Mouse (Mus musculus) midbrain, embryonic 15.5 days (tissue): ENCODE measurements around the gene St3gal3. TPM values are rescaled to one million over a fixed set of nuclear protein-coding genes. Genes with fewer than 3 reads are reported as not detected.

ENCODE experiments used
- ATAC-seq: fragments of 200-750 bp; cut with Nextera tagmentation; replicated peaks from 2 replicates; pipeline ENCODE4 v1.8.0; 2017; ENCODE audit warnings: moderate TSS enrichment
- H3K27ac ChIP-seq: fragments of 300-500 bp; sonication (generic); 2 replicates; pipeline ENCODE4 v1.5.1; 2015; ENCODE audit warnings: mild to moderate bottlenecking, inconsistent platforms
- H3K27me3 ChIP-seq: fragments of 300-500 bp; sonication (generic); replicated peaks from 2 replicates; pipeline ENCODE4 v1.6.1; 2015; ENCODE audit warnings: inconsistent platforms
- H3K36me3 ChIP-seq: fragments of 300-500 bp; sonication (generic); replicated peaks from 2 replicates; pipeline ENCODE4 v1.6.1; 2015; ENCODE audit warnings: inconsistent platforms
- H3K4me1 ChIP-seq: fragments of 300-500 bp; sonication (generic); 2 replicates; pipeline ENCODE4 v1.6.1; 2015; ENCODE audit warnings: inconsistent platforms
- H3K4me2 ChIP-seq: fragments of 300-500 bp; sonication (generic); 2 replicates; pipeline ENCODE4 v1.6.1; 2015; ENCODE audit warnings: inconsistent platforms, mild to moderate bottlenecking, moderate library complexity
- H3K4me3 ChIP-seq: fragments of 300-500 bp; sonication (generic); 2 replicates; pipeline ENCODE4 v1.5.1; 2015; ENCODE audit warnings: mild to moderate bottlenecking, inconsistent platforms
- H3K9ac ChIP-seq: fragments of 300-500 bp; sonication (generic); 2 replicates; pipeline ENCODE4 v1.6.1; 2015; ENCODE audit warnings: mild to moderate bottlenecking, inconsistent platforms
- H3K9me3 ChIP-seq: fragments of 300-500 bp; sonication (generic); 2 replicates; pipeline ENCODE4 v1.6.1; 2016; ENCODE audit warnings: inconsistent platforms
- WGBS: fragments of 180-500 bp; shearing (Covaris S2); methylation state at CpG from one replicate; pipeline ENCODE4 v1.1.7; 2015; ENCODE audit warnings: mixed read lengths; 5-methylcytosine and 5-hydroxymethylcytosine counted together
- polyA plus RNA-seq: library from polyadenylated mRNA; unstranded; fragments of >200 nt; fragmentation: Nextera tagmentation; extraction: Ambion mirVana; gene quantifications from 2 replicates; pipeline ENCODE4 v1.2.1, GENCODE M21; 2015

The St3gal3 gene
- polyA plus RNA-seq, 1 experiment from 2014 or later, result 12.6 TPM

GRCm38 (mm10) chr4:118101497-118101896 is 33.2 kb downstream of the St3gal3 start:
- H3K4me2 ChIP-seq, result no peak overlapping the region
- H3K27me3 ChIP-seq, result no peaks in the 10 kb centered on the region
- H3K9ac ChIP-seq, result no peak overlapping the region
- 87% methylated on average over 6 of the region's 6 CpGs for whole genome bisulfite sequencing
- H3K9me3 ChIP-seq, result no peaks in the 10 kb centered on the region
- no peaks in the 10 kb centered on the region for H3K36me3 ChIP-seq
- no peak overlapping the region for H3K4me3 ChIP-seq
- H3K4me1 ChIP-seq, result no peaks in the 10 kb centered on the region; the same call in 1 of the 2 replicates
- ATAC-seq, result no peak
- H3K27ac ChIP-seq, result no peak overlapping the region

- no peaks in the 10 kb centered on the region for H3K9me3 ChIP-seq
- no peaks in the 10 kb centered on the region for H3K36me3 ChIP-seq
- H3K9ac ChIP-seq, result no peak overlapping the region
- H3K4me2 ChIP-seq, result no peak overlapping the region
- no peak overlapping the region for H3K27ac ChIP-seq
- H3K4me3 ChIP-seq, result no peak overlapping the region
- 86% methylated on average over 8 of the region's 8 CpGs for WGBS
- no peaks in the 10 kb centered on the region; the same call in 1 of the 2 replicates for H3K4me1 ChIP-seq
- no peak for ATAC-seq
- H3K27me3 ChIP-seq, result no peaks in the 10 kb centered on the region
Observed at GRCm38 (mm10) chr4:118099637-118100364, 34.9 kb downstream of the St3gal3 start.

GRCm38 (mm10) chr4:118098571-118098970 is 36.1 kb downstream of the St3gal3 start:
- Histone ChIP-seq H3K4me3 (no peak overlapping the region), H3K36me3 (no peaks in the 10 kb centered on the region), H3K27ac (no peak overlapping the region), H3K27me3 (no peaks in the 10 kb centered on the region), H3K4me2 (no peak overlapping the region), H3K9me3 (no peaks in the 10 kb centered on the region), H3K9ac (no peak overlapping the region), H3K4me1 (no peaks in the 10 kb centered on the region; the same call in 1 of the 2 replicates)
- no peak for ATAC-seq
- WGBS, result 94% methylated on average over 6 of the region's 6 CpGs

- ATAC-seq, result no peak
- Histone ChIP-seq H3K27ac (no peak overlapping the region), H3K9ac (no peak overlapping the region), H3K9me3 (no peaks in the 10 kb centered on the region), H3K4me1 (no peaks in the 10 kb centered on the region; the same call in 1 of the 2 replicates), H3K27me3 (no peaks in the 10 kb centered on the region), H3K4me2 (no peak overlapping the region), H3K4me3 (no peak overlapping the region), H3K36me3 (no peaks in the 10 kb centered on the region)
- 80% methylated on average over 6 of the region's 6 CpGs for WGBS
Observed at GRCm38 (mm10) chr4:118096069-118096468, 38.6 kb downstream of the St3gal3 start.

GRCm38 (mm10) chr4:118092784-118093457 is 41.8 kb downstream of the St3gal3 start:
- H3K27ac ChIP-seq, result no peak overlapping the region
- no peak overlapping the region for H3K4me2 ChIP-seq
- H3K4me3 ChIP-seq, result no peak overlapping the region
- no peaks in the 10 kb centered on the region for H3K27me3 ChIP-seq
- 96% methylated on average over 11 of the region's 11 CpGs for WGBS
- H3K9ac ChIP-seq, result no peak overlapping the region
- H3K36me3 ChIP-seq, result no peaks in the 10 kb centered on the region
- H3K9me3 ChIP-seq, result no peaks in the 10 kb centered on the region
- no peak for ATAC-seq
- H3K4me1 ChIP-seq, result no peaks in the 10 kb centered on the region; the same call in 1 of the 2 replicates

- no peaks in the 10 kb centered on the region for H3K27me3 ChIP-seq
- no peaks in the 10 kb centered on the region for H3K9me3 ChIP-seq
- H3K4me3 ChIP-seq, result no peak overlapping the region
- no peak overlapping the region for H3K9ac ChIP-seq
- no peak for ATAC-seq
- no peak overlapping the region for H3K27ac ChIP-seq
- 87% methylated on average over 11 of the region's 11 CpGs for WGBS
- H3K4me1 ChIP-seq, result no peaks in the 10 kb centered on the region
- H3K4me2 ChIP-seq, result no peak overlapping the region
- H3K36me3 ChIP-seq, result no peaks in the 10 kb centered on the region
Observed at GRCm38 (mm10) chr4:118090449-118090848, 44.3 kb downstream of the St3gal3 start.

- H3K4me2 ChIP-seq, result no peak overlapping the region
- H3K4me3 ChIP-seq, result no peak overlapping the region
- WGBS, result 61% methylated on average over 9 of the region's 9 CpGs
- H3K4me1 ChIP-seq, result no peaks in the 10 kb centered on the region
- ATAC-seq, result no peak
- no peaks in the 10 kb centered on the region for H3K36me3 ChIP-seq
- no peak overlapping the region for H3K9ac ChIP-seq
- no peak overlapping the region for H3K27ac ChIP-seq
- no peaks in the 10 kb centered on the region for H3K27me3 ChIP-seq
- no peaks in the 10 kb centered on the region for H3K9me3 ChIP-seq
Observed at GRCm38 (mm10) chr4:118089939-118090338, 44.8 kb downstream of the St3gal3 start.

- no peak overlapping the region for H3K4me3 ChIP-seq
- H3K9ac ChIP-seq, result no peak overlapping the region
- no peak for ATAC-seq
- no peaks in the 10 kb centered on the region for H3K36me3 ChIP-seq
- H3K27ac ChIP-seq, result no peak overlapping the region
- H3K4me2 ChIP-seq, result no peak overlapping the region
- no peaks in the 10 kb centered on the region for H3K4me1 ChIP-seq
- H3K27me3 ChIP-seq, result no peaks in the 10 kb centered on the region
- WGBS, result 85% methylated on average over 2 of the region's 2 CpGs
- H3K9me3 ChIP-seq, result no peaks in the 10 kb centered on the region
Observed at GRCm38 (mm10) chr4:118088771-118089170, 45.9 kb downstream of the St3gal3 start.

GRCm38 (mm10) chr4:118085025-118085424 is 49.7 kb downstream of the St3gal3 start:
- Histone ChIP-seq H3K36me3 (no peaks in the 10 kb centered on the region), H3K9me3 (no peaks in the 10 kb centered on the region), H3K9ac (no peak overlapping the region), H3K27me3 (no peaks in the 10 kb centered on the region), H3K4me1 (peaks cover 4% of the 10 kb centered on the region; the same call in 1 of the 2 replicates), H3K4me3 (no peak overlapping the region), H3K27ac (no peak overlapping the region), H3K4me2 (no peak overlapping the region)
- WGBS, result 68% methylated on average over 4 of the region's 4 CpGs
- ATAC-seq, result no peak

- no peaks in the 10 kb centered on the region for H3K27me3 ChIP-seq
- H3K4me3 ChIP-seq, result no peak overlapping the region
- H3K9ac ChIP-seq, result 0 out of 2 replicates have a peak overlapping the region, but pooled peaks have one; percentile 11
- peak; percentile 93 for ATAC-seq
- H3K27ac ChIP-seq, result no peak overlapping the region
- H3K9me3 ChIP-seq, result no peaks in the 10 kb centered on the region
- H3K36me3 ChIP-seq, result no peaks in the 10 kb centered on the region
- 38% methylated on average over 14 of the region's 14 CpGs for WGBS
- 0 out of 2 replicates have a peak overlapping the region, but pooled peaks have one; percentile 14 for H3K4me2 ChIP-seq
- H3K4me1 ChIP-seq, result peaks cover 4% of the 10 kb centered on the region; the same call in 1 of the 2 replicates
Observed at GRCm38 (mm10) chr4:118083217-118083951, 51.3 kb downstream of the St3gal3 start.

GRCm38 (mm10) chr4:118081608-118082331 is 52.9 kb downstream of the St3gal3 start:
- no peaks in the 10 kb centered on the region for H3K9me3 ChIP-seq
- H3K4me3 ChIP-seq, result no peak overlapping the region
- H3K36me3 ChIP-seq, result no peaks in the 10 kb centered on the region
- no peak overlapping the region for H3K4me2 ChIP-seq
- ATAC-seq, result no peak
- peaks cover 4% of the 10 kb centered on the region; the same call in 1 of the 2 replicates for H3K4me1 ChIP-seq
- H3K27me3 ChIP-seq, result no peaks in the 10 kb centered on the region
- WGBS, result 78% methylated on average over 18 of the region's 18 CpGs
- H3K27ac ChIP-seq, result no peak overlapping the region
- no peak overlapping the region for H3K9ac ChIP-seq
